Mouse (Mus musculus): ENCODE data around the gene Exoc3l. TPM values are rescaled to one million over a fixed set of nuclear protein-coding genes. Genes with fewer than 3 reads are reported as not detected.

Gene Exoc3l
- total RNA-seq, 2 experiments from 2014 or later: 2.9 to 3.0 TPM

- DNase-seq: no peak
Observed at GRCm38 (mm10) chr8:105268342-105269074, 27.4 kb downstream of the Exoc3l start.

DNA sequence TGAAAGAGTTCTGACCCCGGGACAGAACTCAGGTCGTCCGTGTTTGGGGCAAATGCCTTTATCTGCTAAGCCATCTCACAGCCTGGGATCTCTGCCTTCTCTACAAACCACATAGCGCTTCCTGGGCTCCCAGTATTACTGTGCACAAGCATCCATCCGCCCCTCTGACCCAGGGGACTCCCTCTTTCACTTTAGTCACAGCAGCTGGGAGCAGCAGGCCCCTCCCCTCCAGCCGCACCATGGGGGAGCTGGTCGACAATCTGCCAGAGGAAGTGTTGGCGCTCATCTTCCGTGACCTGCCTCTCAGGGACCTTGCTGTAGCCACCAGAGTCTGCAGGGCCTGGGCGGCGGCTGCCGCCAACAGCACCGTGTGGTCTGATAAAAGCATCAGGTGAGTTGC is 29.1 kb downstream of the Exoc3l start:
- DNase-seq: no peak

- peak in 1 of 2 experiments; percentile 48 for DNase-seq
Observed at GRCm38 (mm10) chr8:105265128-105265527, 30.8 kb downstream of the Exoc3l start.

DNA sequence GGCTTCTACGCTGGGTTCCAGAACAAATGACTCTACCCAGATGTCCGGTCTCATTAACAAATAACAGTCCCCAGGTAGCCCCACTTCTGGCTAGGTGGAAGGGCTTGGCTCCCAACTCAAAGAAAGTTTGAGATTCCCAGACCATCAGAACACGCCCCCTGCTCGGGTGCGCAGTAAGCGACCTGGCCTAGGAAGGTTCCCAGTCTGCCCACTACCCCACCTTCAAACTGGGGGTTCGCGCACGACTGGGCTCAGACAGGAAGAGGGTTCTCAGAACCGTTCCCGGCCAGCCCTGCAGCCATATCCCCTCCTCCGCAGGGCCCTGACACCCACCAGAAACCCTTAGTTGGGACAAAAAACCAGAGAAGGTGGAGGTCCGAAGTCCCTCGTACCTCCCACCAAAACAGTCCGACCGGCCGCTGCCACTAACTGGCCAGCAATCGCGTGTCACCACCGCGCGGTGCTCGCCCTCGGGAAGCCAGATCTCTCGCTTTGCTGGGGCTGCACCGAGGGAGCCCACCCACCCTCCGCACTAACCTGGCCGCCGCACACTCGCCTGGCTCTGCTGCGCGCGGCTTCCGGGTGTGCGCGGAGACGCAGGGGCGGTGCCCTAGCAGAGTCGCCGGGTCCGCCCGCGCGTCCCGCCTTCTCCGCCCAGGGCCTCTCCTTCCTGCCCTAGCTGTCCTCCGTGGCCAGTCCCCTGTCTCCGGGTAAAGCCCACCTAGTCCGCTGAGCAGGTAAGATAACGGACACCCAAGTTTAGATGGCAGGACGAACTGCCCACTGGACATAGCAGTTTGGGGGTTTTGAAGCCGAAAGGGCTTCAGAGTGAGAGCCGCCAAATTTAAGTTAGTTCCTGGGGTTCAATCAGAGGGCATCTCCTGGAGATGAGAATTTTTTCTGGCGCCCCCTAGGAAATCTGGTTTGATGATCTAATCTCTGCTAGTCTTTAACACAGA is 31.6 kb downstream of the Exoc3l start, which contains the start of the genes Tradd and Fbxl8:
Gene Tradd (minus strand): TSS at position 586 of the 959 bp plus-strand sequence.
Gene Fbxl8 (plus strand): TSS at position 625 of the 959 bp plus-strand sequence.
- DNase-seq: peak; percentile 85 to 89

- no peak for DNase-seq
Observed at GRCm38 (mm10) chr8:105263244-105263912, 32.5 kb downstream of the Exoc3l start.

DNA sequence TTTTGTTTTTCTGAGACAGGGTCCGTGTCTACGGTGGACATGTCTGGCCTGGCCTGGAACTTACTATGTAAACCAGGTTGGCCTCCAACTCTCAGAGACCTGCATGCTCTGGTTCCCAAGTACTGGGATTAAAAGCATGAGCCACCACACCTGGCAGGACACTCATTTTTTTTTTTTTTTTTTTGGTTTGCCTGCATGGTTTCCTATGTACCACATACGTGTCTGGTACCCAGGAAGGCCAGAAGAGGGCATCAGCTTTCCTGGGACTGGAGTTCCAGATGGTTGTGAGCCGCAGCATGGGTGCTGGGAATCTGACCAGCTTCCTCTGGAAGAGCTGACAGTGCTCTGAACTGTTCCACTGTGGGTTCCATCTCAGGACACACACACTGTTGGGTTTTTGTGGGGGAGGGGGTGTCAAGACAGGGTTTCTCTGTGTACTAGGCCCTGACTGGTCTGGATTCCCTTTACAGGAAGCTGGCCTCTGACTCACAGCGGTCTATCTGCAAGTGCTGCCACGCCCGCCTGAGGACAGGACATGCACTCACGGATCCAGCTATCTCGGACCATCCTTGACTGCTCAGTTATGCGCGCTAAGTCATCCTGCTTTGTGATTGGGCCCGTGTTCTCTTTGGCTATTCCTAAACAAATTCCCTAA is 34.4 kb downstream of the Exoc3l start:
- no peak for DNase-seq

- no peak for DNase-seq
Observed at GRCm38 (mm10) chr8:105260371-105261099, 35.4 kb downstream of the Exoc3l start.

DNA sequence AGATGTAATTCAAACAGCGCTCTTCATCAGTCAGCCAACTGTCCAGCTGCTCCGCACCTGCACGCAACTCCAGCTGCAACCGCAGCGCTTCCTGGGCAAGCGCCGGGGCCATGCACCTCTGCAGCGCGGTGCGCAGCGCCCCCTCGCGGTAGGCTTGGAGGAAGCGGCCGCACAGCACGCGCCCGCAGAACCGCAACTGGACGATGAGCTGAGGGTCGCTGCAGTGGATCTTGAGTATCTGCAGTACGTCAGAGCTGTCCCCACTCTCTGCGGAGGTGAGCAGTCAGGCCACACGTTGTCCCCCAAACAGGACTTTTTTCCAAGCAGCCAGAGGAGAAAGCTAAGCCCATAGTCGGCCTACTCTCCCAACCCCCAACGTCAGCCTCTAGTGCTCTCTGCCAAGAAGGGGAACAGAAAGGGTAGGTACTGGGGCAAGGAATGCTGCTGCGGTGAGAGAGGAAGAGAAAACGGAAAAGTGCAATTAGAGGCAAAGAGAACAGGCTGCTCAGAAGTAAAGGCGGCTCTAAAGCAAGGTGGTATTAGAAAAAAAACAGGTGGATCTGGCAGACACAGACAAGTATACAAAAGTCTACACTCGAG is 36.1 kb downstream of the Exoc3l start:
- peak; percentile 58 to 82 for DNase-seq

DNA sequence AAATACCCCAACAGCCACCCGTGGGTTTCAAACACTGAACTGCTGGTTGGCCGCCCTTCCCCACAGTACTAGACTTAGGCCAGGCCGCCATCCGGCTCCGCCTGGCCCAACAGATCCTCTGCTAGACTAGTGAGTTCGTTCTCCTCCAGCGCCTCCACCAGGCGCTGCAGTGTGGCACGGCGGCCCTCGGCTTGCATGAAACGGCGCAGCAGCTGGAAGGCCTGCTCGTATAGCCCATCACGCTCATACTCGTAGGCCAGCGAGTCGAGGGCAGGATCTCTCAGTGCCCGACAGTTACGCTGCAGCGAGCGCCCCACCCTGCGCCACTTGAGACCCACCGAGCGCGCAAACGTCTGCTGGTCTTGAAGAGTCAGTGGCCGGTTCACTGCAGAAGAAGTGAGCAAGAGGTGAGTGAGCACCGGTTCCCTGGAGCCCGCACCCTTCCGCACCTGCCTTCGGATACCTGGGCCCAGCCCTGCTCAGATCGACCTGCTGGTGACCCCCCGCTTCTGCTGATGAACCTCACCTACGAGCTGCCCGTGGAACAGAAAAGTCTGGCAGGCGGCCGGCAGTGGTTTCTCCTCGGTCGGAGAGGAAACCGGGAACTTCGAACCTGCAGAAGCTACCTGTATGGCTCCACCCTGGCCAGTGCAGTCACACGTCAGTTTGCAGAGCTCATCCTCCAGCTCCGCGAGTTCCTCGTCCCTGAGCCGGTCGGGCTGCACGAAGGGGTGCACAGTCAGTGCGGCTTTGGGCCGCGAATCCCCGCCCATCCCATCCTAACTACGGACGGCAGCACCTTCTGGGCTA is 36.8 kb downstream of the Exoc3l start:
- DNase-seq: no peak

DNA sequence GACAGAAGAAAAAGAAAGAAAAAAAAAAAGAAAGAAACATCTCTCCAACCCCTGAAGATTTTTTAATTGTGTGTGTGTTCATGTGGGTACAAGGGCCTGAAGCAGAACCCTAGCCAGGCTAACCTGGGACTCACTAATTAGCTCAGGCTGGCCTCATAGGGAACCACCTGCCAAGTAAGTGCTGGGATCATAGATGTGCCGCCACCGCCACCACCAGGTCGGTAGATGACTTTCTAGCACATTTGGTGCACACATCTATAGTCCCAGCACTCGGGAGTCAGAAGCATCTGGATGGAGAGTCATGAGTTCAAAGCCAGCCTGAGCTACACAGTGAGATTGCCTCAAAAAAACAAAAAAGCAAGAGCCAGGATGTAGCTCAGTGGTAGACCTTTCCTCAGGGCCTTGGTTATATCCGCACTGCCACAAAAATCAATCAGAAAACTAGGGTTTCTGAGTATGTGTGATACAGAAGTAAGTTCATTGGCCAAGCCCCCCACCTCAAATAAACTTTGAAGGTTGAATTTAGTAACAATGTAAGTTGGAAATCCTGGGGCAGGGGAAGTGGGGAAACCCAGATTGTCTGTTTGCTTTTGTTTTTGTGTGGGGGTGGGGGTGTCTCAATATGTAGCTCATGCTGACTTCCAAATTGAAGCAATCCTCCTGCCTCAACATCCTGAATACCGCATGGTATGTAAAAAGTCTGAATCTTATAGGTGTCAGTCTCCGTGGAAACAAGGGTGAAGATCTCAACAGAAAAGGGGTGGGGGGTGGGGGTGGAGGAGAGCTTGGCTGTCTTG is 38.4 kb downstream of the Exoc3l start:
- no peak for DNase-seq

- peak in 1 of 2 experiments; percentile 89 for DNase-seq
Observed at GRCm38 (mm10) chr8:105254966-105255350, 40.9 kb downstream of the Exoc3l start, which contains the start of gene B3gnt9. Gene B3gnt9, minus strand, starts transcription at chr8:105255153.

- peak; percentile 91 to 94 for DNase-seq
Observed at GRCm38 (mm10) chr8:105254152-105254965, 41.5 kb downstream of the Exoc3l start.

GRCm38 (mm10) chr8:105253766-105254151 is 42.1 kb downstream of the Exoc3l start:
- DNase-seq: no peak

DNA sequence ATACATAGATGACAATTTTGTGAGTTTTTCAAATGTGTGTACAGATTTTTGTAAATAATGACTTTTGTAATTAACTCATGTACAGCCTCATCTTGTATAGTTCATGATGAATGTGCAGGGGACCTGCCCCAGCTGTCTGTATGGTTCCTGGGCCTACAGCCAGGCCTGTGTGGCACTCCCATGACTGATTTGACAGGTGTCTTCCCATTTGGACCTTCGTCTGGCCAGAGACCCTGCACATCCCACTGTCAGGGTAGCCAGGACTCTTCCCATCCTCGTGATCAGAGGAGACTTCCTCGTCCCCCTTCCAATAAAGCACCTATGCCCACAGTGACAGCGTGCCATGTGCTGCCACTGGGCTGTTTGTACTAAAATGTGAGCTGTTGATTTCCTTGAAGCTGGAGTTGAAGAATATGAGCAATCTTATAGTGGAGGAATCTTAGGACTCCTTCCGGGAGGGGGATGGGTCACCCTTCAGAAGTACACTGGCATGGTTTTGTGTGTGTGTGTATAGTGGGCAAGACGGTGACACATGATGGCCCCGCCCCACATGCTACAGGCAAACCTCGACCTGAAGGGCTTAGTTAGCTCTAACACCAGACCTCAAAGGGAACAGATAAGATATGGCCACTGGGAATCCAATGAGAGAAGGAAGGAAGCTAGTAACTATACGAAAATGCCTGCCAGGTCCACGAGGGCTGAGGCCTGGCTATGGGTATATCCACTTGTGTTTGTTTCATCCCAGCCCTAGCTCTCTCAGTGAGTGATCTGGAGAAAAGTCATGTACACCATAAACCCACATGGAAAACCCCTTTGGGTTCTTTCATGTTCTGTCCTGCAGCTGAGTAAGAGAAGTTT is 43.0 kb downstream of the Exoc3l start:
- DNase-seq: no peak

GRCm38 (mm10) chr8:105251954-105252353 is 43.9 kb downstream of the Exoc3l start:
- DNase-seq: no peak

DNA sequence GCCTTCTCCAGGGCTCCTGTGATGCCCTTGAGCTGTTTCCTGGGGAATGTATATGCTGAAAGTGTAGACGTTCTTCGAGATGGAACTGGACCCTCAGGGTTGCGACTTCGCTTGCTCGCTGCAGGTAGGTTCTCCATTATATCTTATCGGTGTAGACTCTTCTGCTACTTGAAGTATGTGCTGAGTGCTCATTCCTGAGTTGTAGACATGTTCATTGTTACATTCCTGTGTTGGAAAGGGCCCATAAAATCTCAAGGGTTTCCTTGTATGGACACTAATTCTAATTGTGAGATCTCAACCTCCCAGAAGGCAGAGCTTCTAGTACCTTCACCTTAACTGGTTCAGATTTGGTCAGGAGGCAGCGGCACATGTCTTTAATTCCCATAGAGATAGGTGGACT is 54.9 kb downstream of the Exoc3l start:
- no peak for DNase-seq

Measured in heart, adult 18-20 months (tissue).